Mouse (Mus musculus) G1E (cell line): ENCODE data around the gene Diras1. TPM values are rescaled to one million over a fixed set of nuclear protein-coding genes. Genes with fewer than 3 reads are reported as not detected.

Source experiments
- ATAC-seq: 2 replicates; pipeline ENCODE4 v1.8.0; 2016; ENCODE audit warnings: mild to moderate bottlenecking; ENCODE audit not compliant: insufficient number of reproducible peaks, poor library complexity, low FRiP score, severe bottlenecking; ENCODE audit errors: extremely low read depth
- DNase-seq: peaks from one replicate; pipeline ENCODE4 v3.0.0; 2012; ENCODE audit warnings: low spot score
- H3K27me3 ChIP-seq: 2 replicates; pipeline ENCODE4 v1.6.1; 2012; ENCODE audit warnings: mild to moderate bottlenecking, low read length, inconsistent platforms; ENCODE audit not compliant: insufficient read depth
- H3K36me3 ChIP-seq: replicated peaks from 2 replicates; pipeline ENCODE3; 2012; ENCODE audit warnings: mild to moderate bottlenecking, inconsistent platforms
- H3K4me1 ChIP-seq: 2 replicates; pipeline ENCODE4 v1.6.1; 2012; ENCODE audit warnings: low read depth, low read length, inconsistent platforms, mixed read lengths; ENCODE audit not compliant: insufficient read depth
- H3K4me3 ChIP-seq: 2 replicates; pipeline ENCODE4 v1.5.1; 2012; ENCODE audit warnings: low read depth, mild to moderate bottlenecking, inconsistent platforms, low read length, moderate library complexity, mixed read lengths
- H3K9me3 ChIP-seq: replicated peaks from 2 replicates; pipeline ENCODE4 v1.6.1; 2012; ENCODE audit warnings: inconsistent platforms
- CTCF ChIP-seq: IDR thresholded peaks from 2 replicates; pipeline ENCODE4 v1.5.1; 2012; ENCODE audit warnings: low read depth, low read length, inconsistent platforms, mixed read lengths
- GATA1 ChIP-seq: IDR thresholded peaks from 2 replicates; pipeline ENCODE4 v1.6.1; 2012; ENCODE audit warnings: borderline replicate concordance, low read length, inconsistent platforms, mixed read lengths
- GATA2 ChIP-seq: IDR thresholded peaks from 2 replicates; pipeline ENCODE4 v1.6.1; 2012; ENCODE audit warnings: low read depth, low read length, inconsistent platforms, borderline replicate concordance
- POLR2AphosphoS5 ChIP-seq: IDR thresholded peaks from 2 replicates; pipeline ENCODE4 v1.6.1; 2012; ENCODE audit warnings: low read depth, low read length, inconsistent platforms; ENCODE audit not compliant: insufficient replicate concordance
- TAL1 ChIP-seq: conservative IDR thresholded peaks from 2 replicates; pipeline ENCODE4 v1.6.1; 2012; ENCODE audit warnings: low read depth, low read length, inconsistent platforms, mixed read lengths
- polyA plus RNA-seq: library from polyadenylated mRNA; stranded (reverse); fragments of >175 nt; gene quantifications from 2 replicates; pipeline ENCODE4 v1.2.3, GENCODE M21; 2012
- total RNA-seq, 2 experiments: library from RNA; stranded (forward) in 1 of 2; stranded (reverse) in 1 of 2; fragments of 200-1000 nt in 1 of 2; fragments of >200 nt in 1 of 2; fragmentation: Nextera tagmentation in 1 of 2; gene quantifications; 2 replicates each; pipeline ENCODE4 v1.2.3; 2014 to 2017

Gene Diras1
- total and polyA plus RNA-seq, 3 experiments, result 0.02 to 0.44 TPM; not detected in 1

- Histone ChIP-seq H3K36me3 (no peaks in the 10 kb centered on the region), H3K9me3 (no peaks in the 10 kb centered on the region), H3K4me3 (no peak overlapping the region), H3K27me3 (peaks cover 30% of the 10 kb centered on the region), H3K4me1 (peaks cover 25% of the 10 kb centered on the region)
- TF ChIP-seq CTCF (peak; percentile 94), TAL1 (no peak), GATA2 (no peak), POLR2AphosphoS5 (no peak)
- DNase-seq (peak; percentile 75), ATAC-seq (no peak)
Observed at GRCm38 (mm10) chr10:81016645-81017044, 8.8 kb downstream of the Diras1 start.

GRCm38 (mm10) chr10:81015666-81016065, 9.8 kb downstream of the Diras1 start:
- ATAC-seq (no peak), DNase-seq (no peak)
- H3K27me3 ChIP-seq, result peaks cover 27% of the 10 kb centered on the region
- H3K36me3 ChIP-seq, result no peaks in the 10 kb centered on the region
- no peaks in the 10 kb centered on the region for H3K9me3 ChIP-seq
- no peak for TF ChIP-seq CTCF
- TF ChIP-seq POLR2AphosphoS5, result no peak
- TF ChIP-seq GATA2, result no peak
- no peak for TF ChIP-seq TAL1
- no peak for TF ChIP-seq GATA1
- H3K4me1 ChIP-seq, result peaks cover 28% of the 10 kb centered on the region
- H3K4me3 ChIP-seq, result no peak overlapping the region

GRCm38 (mm10) chr10:81014393-81015384, 10.8 kb downstream of the Diras1 start, which contains the start of gene Gng7:
TSS of gene Gng7 (minus strand) at chr10:81014945.
- TF ChIP-seq GATA1, result no peak
- Histone ChIP-seq H3K36me3 (no peaks in the 10 kb centered on the region), H3K4me3 (peak within 1 kb of the TSS; percentile 67), H3K27me3 (peaks cover 25% of the 10 kb centered on the region), H3K4me1 (peaks cover 28% of the 10 kb centered on the region), H3K9me3 (no peaks in the 10 kb centered on the region)
- DNase-seq (peak; percentile 95), ATAC-seq (peak; percentile 95)

GRCm38 (mm10) chr10:81010851-81011250, 14.6 kb downstream of the Diras1 start:
- Histone ChIP-seq H3K9me3 (no peaks in the 10 kb centered on the region), H3K36me3 (no peaks in the 10 kb centered on the region), H3K4me1 (peaks cover 31% of the 10 kb centered on the region), H3K27me3 (peaks cover 41% of the 10 kb centered on the region), H3K4me3 (peak overlapping the region; percentile 20; the same call in 1 of the 2 replicates)
- no peak for TF ChIP-seq TAL1
- TF ChIP-seq CTCF, result no peak
- no peak for TF ChIP-seq POLR2AphosphoS5
- no peak for TF ChIP-seq GATA2
- ATAC-seq (no peak), DNase-seq (no peak)

- Histone ChIP-seq H3K4me3 (no peak overlapping the region), H3K27me3 (peaks cover 39% of the 10 kb centered on the region), H3K36me3 (no peaks in the 10 kb centered on the region), H3K9me3 (no peaks in the 10 kb centered on the region), H3K4me1 (peaks cover 10% of the 10 kb centered on the region)
- DNase-seq, result no peak
- ATAC-seq, result no peak
- TF ChIP-seq CTCF (no peak), GATA2 (no peak), POLR2AphosphoS5 (no peak), TAL1 (no peak), GATA1 (no peak)
Observed at GRCm38 (mm10) chr10:81007240-81007639, 18.2 kb downstream of the Diras1 start.

- H3K9me3 ChIP-seq, result no peaks in the 10 kb centered on the region
- no peak overlapping the region for H3K4me3 ChIP-seq
- no peaks in the 10 kb centered on the region for H3K36me3 ChIP-seq
- DNase-seq (no peak), ATAC-seq (no peak)
- no peak for TF ChIP-seq GATA1
- no peak for TF ChIP-seq CTCF
- no peak for TF ChIP-seq GATA2
- peaks cover 43% of the 10 kb centered on the region for H3K27me3 ChIP-seq
- peaks cover 18% of the 10 kb centered on the region for H3K4me1 ChIP-seq
Observed at GRCm38 (mm10) chr10:81006005-81006677, 19.3 kb downstream of the Diras1 start.
